Mouse (Mus musculus) erythroblast, embryonic 14.5 days (primary cell): Measurements from ENCODE around the gene Ccdc86.

Source experiments
- GATA1 ChIP-seq: IDR thresholded peaks from 2 replicates; pipeline ENCODE4 v1.6.1; 2012; ENCODE audit warnings: low read length, inconsistent platforms, mixed read lengths
- TAL1 ChIP-seq: IDR thresholded peaks from 3 replicates; pipeline ENCODE4 v1.6.1; 2012; ENCODE audit warnings: low read length, inconsistent platforms, mixed read lengths

DNA sequence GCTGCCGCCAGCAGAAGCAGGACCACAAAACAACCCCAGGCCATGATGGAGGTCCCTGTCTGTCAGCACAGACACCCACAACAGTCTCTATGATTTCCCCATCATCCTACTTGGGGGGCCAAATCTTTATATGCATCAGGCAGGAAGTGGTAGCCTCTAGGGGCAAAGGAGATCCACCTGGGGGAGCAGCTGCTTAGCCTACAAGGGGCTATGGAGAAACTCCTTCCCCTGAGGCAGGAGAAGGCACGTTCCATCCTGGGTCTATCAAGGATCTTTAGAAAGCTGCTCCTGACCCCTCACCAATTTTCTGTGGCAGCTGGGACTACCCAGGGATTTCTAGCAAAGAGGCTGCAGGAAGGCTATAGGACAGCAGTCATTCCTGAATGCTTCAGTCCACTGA lies 28.5 kb downstream of the Ccdc86 start, which contains the start of gene Zp1:
- no peak for TF ChIP-seq GATA1
- no peak for TF ChIP-seq TAL1
